Mouse (Mus musculus): ENCODE results near the gene 1700010B08Rik. TPM values are rescaled to one million over a fixed set of nuclear protein-coding genes. Genes with fewer than 3 reads are reported as not detected.

Gene 1700010B08Rik
- polyA plus RNA-seq, 2 experiments, result not detected

- Histone ChIP-seq H3K4me1 (replicated peaks; ENCODE audit: control insufficient read depth in 2 of 2, insufficient read depth in 2 of 2, low read length in 1 of 2) (peaks cover 8 to 22% of the 10 kb centered on the region in 2 experiments), H3K4me3 (ENCODE audit: insufficient read depth in 1 of 2, low read depth in 2 of 2, low read length in 2 of 2) (no peak overlapping the region), H3K36me3 (replicated peaks; ENCODE audit: control insufficient read depth, insufficient read depth, low read depth) (no peaks in the 10 kb centered on the region), H3K27ac (no peak overlapping the region), H3K27me3 (ENCODE audit: control insufficient read depth, insufficient read depth, low read length) (no peaks in the 10 kb centered on the region), H3K4me2 (ENCODE audit: low read depth) (no peak overlapping the region; the same call in 1 of the 2 replicates), H3K9ac (replicated peaks) (no peak overlapping the region), H3K9me3 (ENCODE audit: control insufficient read depth, low read length) (no peaks in the 10 kb centered on the region)
- DNase-seq (ENCODE audit: low read depth in 3 of 3, low spot score in 3 of 3) (no peak), ATAC-seq (ENCODE audit: insufficient read depth) (no peak)
- WGBS (ENCODE audit: insufficient replicate concordance), result 66% methylated on average over 7 of the region's 7 CpGs
- no peak for TF ChIP-seq EP300 (IDR thresholded peaks at IDR 0.05; ENCODE audit: low read depth)
- no peak for TF ChIP-seq CTCF (IDR thresholded peaks at IDR 0.05; ENCODE audit: low read depth)
Observed at GRCm38 (mm10) chr2:173739107-173739506, 19.9 kb downstream of the 1700010B08Rik start.

DNA sequence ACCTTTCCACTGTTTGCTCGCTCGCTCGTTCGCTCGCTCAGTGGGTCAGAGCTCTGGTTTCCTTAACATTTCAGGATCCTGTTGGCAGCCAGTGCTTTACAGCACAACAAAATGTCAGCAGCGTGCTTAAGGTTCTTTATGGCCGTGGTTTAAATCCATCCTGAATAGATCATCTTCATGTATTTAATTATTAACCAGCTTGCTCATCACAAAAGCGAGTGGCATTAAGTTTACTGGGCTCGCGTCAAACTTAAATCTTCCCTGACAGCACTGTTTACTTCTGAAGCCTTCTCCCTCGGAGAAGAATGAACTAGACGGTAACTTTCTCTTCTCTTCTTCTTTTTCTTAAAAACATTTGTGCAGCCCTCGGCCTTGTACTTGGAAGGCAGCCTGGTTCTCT is 22.9 kb downstream of the 1700010B08Rik start:
- WGBS (ENCODE audit: insufficient replicate concordance), result 79% methylated on average over 13 of the region's 13 CpGs
- no peaks in the 10 kb centered on the region for H3K27me3 ChIP-seq (ENCODE audit: control insufficient read depth, insufficient read depth, low read length)
- H3K27ac ChIP-seq, result no peak overlapping the region
- peaks cover 5 to 22% of the 10 kb centered on the region in 2 experiments for H3K4me1 ChIP-seq (replicated peaks; ENCODE audit: control insufficient read depth in 2 of 2, insufficient read depth in 2 of 2, low read length in 1 of 2)
- no peak overlapping the region for H3K4me3 ChIP-seq (ENCODE audit: insufficient read depth in 1 of 2, low read depth in 2 of 2, low read length in 2 of 2)
- H3K36me3 ChIP-seq (replicated peaks; ENCODE audit: control insufficient read depth, insufficient read depth, low read depth), result no peaks in the 10 kb centered on the region
- no peak overlapping the region for H3K9ac ChIP-seq (replicated peaks)
- TF ChIP-seq EP300 (IDR thresholded peaks at IDR 0.05; ENCODE audit: low read depth) (no peak), CTCF (IDR thresholded peaks at IDR 0.05; ENCODE audit: low read depth) (no peak)
- no peak overlapping the region for H3K4me2 ChIP-seq (ENCODE audit: low read depth)
- DNase-seq (ENCODE audit: low read depth in 3 of 3, low spot score in 3 of 3) (no peak), ATAC-seq (ENCODE audit: insufficient read depth) (no peak)
- H3K9me3 ChIP-seq (ENCODE audit: control insufficient read depth, low read length), result no peaks in the 10 kb centered on the region

DNA sequence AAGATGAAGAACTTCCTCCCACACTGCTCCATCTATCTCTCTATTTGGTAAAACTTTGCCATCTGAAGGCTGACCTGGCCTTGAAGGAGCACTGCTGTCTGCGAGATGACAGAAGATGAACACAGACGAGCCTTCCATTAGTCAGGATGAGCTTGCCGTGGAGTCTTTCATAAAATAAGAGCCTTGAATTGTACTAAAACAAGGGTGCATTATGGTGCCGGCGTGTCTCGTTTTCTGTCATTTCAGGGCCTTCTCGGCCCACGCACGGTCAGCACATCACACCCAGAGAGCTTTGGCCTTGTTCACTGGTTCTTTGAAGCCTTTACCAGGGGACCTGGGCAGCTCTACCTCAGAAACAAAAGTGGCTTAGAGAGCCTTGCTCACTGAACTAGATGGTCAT is 23.5 kb downstream of the 1700010B08Rik start:
- H3K27me3 ChIP-seq (ENCODE audit: control insufficient read depth, insufficient read depth, low read length), result no peaks in the 10 kb centered on the region
- H3K4me2 ChIP-seq (ENCODE audit: low read depth), result no peak overlapping the region
- H3K9ac ChIP-seq (replicated peaks), result no peak overlapping the region
- 85% methylated on average over 9 of the region's 9 CpGs for WGBS (ENCODE audit: insufficient replicate concordance)
- H3K27ac ChIP-seq, result no peak overlapping the region
- no peak for TF ChIP-seq EP300 (IDR thresholded peaks at IDR 0.05; ENCODE audit: low read depth)
- no peak for TF ChIP-seq CTCF (IDR thresholded peaks at IDR 0.05; ENCODE audit: low read depth)
- H3K4me1 ChIP-seq (replicated peaks; ENCODE audit: control insufficient read depth in 2 of 2, insufficient read depth in 2 of 2, low read length in 1 of 2), result peaks cover 5 to 22% of the 10 kb centered on the region in 2 experiments; a peak in 3 of 4 replicates
- no peak overlapping the region for H3K4me3 ChIP-seq (ENCODE audit: insufficient read depth in 1 of 2, low read depth in 2 of 2, low read length in 2 of 2)
- no peaks in the 10 kb centered on the region for H3K36me3 ChIP-seq (replicated peaks; ENCODE audit: control insufficient read depth, insufficient read depth, low read depth)
- H3K9me3 ChIP-seq (ENCODE audit: control insufficient read depth, low read length), result no peaks in the 10 kb centered on the region
- no peak for DNase-seq (ENCODE audit: low read depth in 3 of 3, low spot score in 3 of 3)
- ATAC-seq (ENCODE audit: insufficient read depth), result no peak

GRCm38 (mm10) chr2:173744070-173744815 is 25.0 kb downstream of the 1700010B08Rik start:
- no peak overlapping the region for H3K4me2 ChIP-seq (ENCODE audit: low read depth)
- WGBS (ENCODE audit: insufficient replicate concordance), result 68% methylated on average over 7 of the region's 7 CpGs
- H3K27ac ChIP-seq, result no peak overlapping the region
- H3K9me3 ChIP-seq (ENCODE audit: control insufficient read depth, low read length), result no peaks in the 10 kb centered on the region
- DNase-seq (ENCODE audit: low read depth in 3 of 3, low spot score in 3 of 3) (no peak), ATAC-seq (ENCODE audit: insufficient read depth) (no peak)
- H3K27me3 ChIP-seq (ENCODE audit: control insufficient read depth, insufficient read depth, low read length), result no peaks in the 10 kb centered on the region
- no peaks in the 10 kb centered on the region for H3K36me3 ChIP-seq (replicated peaks; ENCODE audit: control insufficient read depth, insufficient read depth, low read depth)
- no peak for TF ChIP-seq EP300 (IDR thresholded peaks at IDR 0.05; ENCODE audit: low read depth)
- no peak for TF ChIP-seq CTCF (IDR thresholded peaks at IDR 0.05; ENCODE audit: low read depth)
- H3K4me3 ChIP-seq (ENCODE audit: insufficient read depth in 1 of 2, low read depth in 2 of 2, low read length in 2 of 2), result no peak overlapping the region
- peaks cover 0 to 10% of the 10 kb centered on the region in 2 experiments; a peak in 2 of 4 replicates for H3K4me1 ChIP-seq (replicated peaks; ENCODE audit: control insufficient read depth in 2 of 2, insufficient read depth in 2 of 2, low read length in 1 of 2)
- no peak overlapping the region for H3K9ac ChIP-seq (replicated peaks)

- WGBS (ENCODE audit: insufficient replicate concordance), result 70% methylated on average over 2 of the region's 2 CpGs
- ATAC-seq (ENCODE audit: insufficient read depth) (no peak), DNase-seq (ENCODE audit: low read depth in 3 of 3, low spot score in 3 of 3) (no peak)
- H3K4me2 ChIP-seq (ENCODE audit: low read depth), result no peak overlapping the region
- no peaks in the 10 kb centered on the region for H3K9me3 ChIP-seq (ENCODE audit: control insufficient read depth, low read length)
- H3K36me3 ChIP-seq (replicated peaks; ENCODE audit: control insufficient read depth, insufficient read depth, low read depth), result no peaks in the 10 kb centered on the region
- no peaks in the 10 kb centered on the region for H3K27me3 ChIP-seq (ENCODE audit: control insufficient read depth, insufficient read depth, low read length)
- no peak for TF ChIP-seq CTCF (IDR thresholded peaks at IDR 0.05; ENCODE audit: low read depth)
- TF ChIP-seq EP300 (IDR thresholded peaks at IDR 0.05; ENCODE audit: low read depth), result no peak
- no peak overlapping the region for H3K9ac ChIP-seq (replicated peaks)
- no peak overlapping the region for H3K27ac ChIP-seq
- H3K4me3 ChIP-seq (ENCODE audit: insufficient read depth in 1 of 2, low read depth in 2 of 2, low read length in 2 of 2), result no peak overlapping the region
- no peaks in the 10 kb centered on the region; a peak in 1 of 4 replicates for H3K4me1 ChIP-seq (replicated peaks; ENCODE audit: control insufficient read depth in 2 of 2, insufficient read depth in 2 of 2, low read length in 1 of 2)
Observed at GRCm38 (mm10) chr2:173748961-173749659, 29.9 kb downstream of the 1700010B08Rik start.

Measured in liver, embryonic 14.5 days (tissue).